Mouse (Mus musculus) liver, embryonic 13.5 days (tissue): ENCODE data around the gene 1700067K01Rik. TPM values are rescaled to one million over a fixed set of nuclear protein-coding genes. Genes with fewer than 3 reads are reported as not detected.

Experiments
- ATAC-seq: fragments of 200-750 bp; cut with Nextera tagmentation; 2 replicates; pipeline ENCODE4 v1.8.0; 2017; ENCODE audit warnings: low read depth, mild to moderate bottlenecking, moderate number of reproducible peaks, moderate library complexity
- DNase-seq: peaks from one replicate; pipeline ENCODE4 v3.0.0; 2022
- H3K27ac ChIP-seq: fragments of 300-500 bp; sonication (generic); 2 replicates; pipeline ENCODE4 v1.5.1; 2015; ENCODE audit warnings: moderate library complexity, mild to moderate bottlenecking, inconsistent platforms
- H3K27me3 ChIP-seq: fragments of 300-500 bp; sonication (generic); 2 replicates; pipeline ENCODE4 v1.6.1; 2015; ENCODE audit warnings: mild to moderate bottlenecking, inconsistent platforms
- H3K36me3 ChIP-seq: fragments of 300-500 bp; sonication (generic); 2 replicates; pipeline ENCODE4 v1.6.1; 2015; ENCODE audit warnings: mild to moderate bottlenecking, inconsistent platforms
- H3K4me1 ChIP-seq: fragments of 300-500 bp; sonication (generic); replicated peaks from 2 replicates; pipeline ENCODE4 v1.6.1; 2015; ENCODE audit warnings: inconsistent platforms
- H3K4me2 ChIP-seq: fragments of 300-500 bp; sonication (generic); 2 replicates; pipeline ENCODE4 v1.6.1; 2015; ENCODE audit warnings: inconsistent platforms, mild to moderate bottlenecking, moderate library complexity
- H3K4me3 ChIP-seq: fragments of 300-500 bp; sonication (generic); replicated peaks from 2 replicates; pipeline ENCODE4 v1.5.1; 2015; ENCODE audit warnings: mild to moderate bottlenecking, inconsistent platforms
- H3K9ac ChIP-seq: fragments of 300-500 bp; sonication (generic); 2 replicates; pipeline ENCODE4 v1.6.1; 2015; ENCODE audit warnings: mild to moderate bottlenecking, inconsistent platforms
- H3K9me3 ChIP-seq: fragments of 300-500 bp; sonication (generic); replicated peaks from 2 replicates; pipeline ENCODE4 v1.6.1; 2016; ENCODE audit warnings: inconsistent platforms
- WGBS: fragments of 180-500 bp; shearing (Covaris S2); methylation state at CpG from one replicate; pipeline ENCODE4 v1.1.7; 2015; ENCODE audit not compliant: insufficient replicate concordance; 5-methylcytosine and 5-hydroxymethylcytosine counted together
- polyA plus RNA-seq: library from polyadenylated mRNA; unstranded; fragments of >200 nt; fragmentation: Nextera tagmentation; extraction: Ambion mirVana; gene quantifications from 2 replicates; pipeline ENCODE4 v1.2.1, GENCODE M21; 2015

The 1700067K01Rik gene
- polyA plus RNA-seq, 1 experiment from 2014 or later, result 0.38 TPM

- Histone ChIP-seq H3K27ac (no peak overlapping the region), H3K9ac (no peak overlapping the region), H3K36me3 (peaks cover 75% of the 10 kb centered on the region), H3K27me3 (no peaks in the 10 kb centered on the region), H3K4me2 (no peak overlapping the region), H3K9me3 (no peaks in the 10 kb centered on the region), H3K4me1 (peaks cover 36% of the 10 kb centered on the region), H3K4me3 (no peak overlapping the region)
- no peak for ATAC-seq
- 55% methylated on average over 7 of the region's 7 CpGs for WGBS
- DNase-seq, result no peak
Measured at GRCm38 (mm10) chr8:83989243-83989642, 12.1 kb upstream of the 1700067K01Rik start.

GRCm38 (mm10) chr8:83990170-83990569 is 11.1 kb upstream of the 1700067K01Rik start:
- no peaks in the 10 kb centered on the region for H3K9me3 ChIP-seq
- H3K4me1 ChIP-seq, result peaks cover 41% of the 10 kb centered on the region
- no peaks in the 10 kb centered on the region for H3K27me3 ChIP-seq
- no peak overlapping the region for H3K27ac ChIP-seq
- H3K36me3 ChIP-seq, result peaks cover 71% of the 10 kb centered on the region
- 88% methylated on average over 14 of the region's 14 CpGs for WGBS
- no peak overlapping the region for H3K4me3 ChIP-seq
- no peak overlapping the region for H3K9ac ChIP-seq
- H3K4me2 ChIP-seq, result no peak overlapping the region
- DNase-seq, result no peak
- no peak for ATAC-seq

DNA sequence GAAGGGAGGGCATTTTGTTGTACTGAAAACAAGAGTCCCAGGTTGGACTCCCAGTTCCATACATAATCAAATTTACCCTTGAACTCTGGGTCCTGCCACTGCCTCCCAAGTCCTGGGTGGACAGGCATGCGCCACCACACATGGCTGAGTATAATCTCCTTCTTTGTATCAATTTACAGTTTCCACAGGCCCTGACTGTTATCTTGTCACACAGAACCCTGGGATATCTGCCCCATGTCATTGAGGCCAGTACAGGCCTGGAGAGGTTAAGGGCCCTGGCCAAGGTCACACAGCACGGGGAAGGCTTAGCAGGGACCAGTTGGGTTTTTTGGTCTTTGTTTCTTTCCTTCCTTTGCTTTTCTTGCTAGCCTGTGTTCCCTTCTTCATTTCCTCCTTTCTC is 8.8 kb upstream of the 1700067K01Rik start:
- Histone ChIP-seq H3K9ac (peak overlapping the region; percentile 49), H3K4me2 (peak overlapping the region; percentile 24; the same call in 1 of the 2 replicates), H3K9me3 (no peaks in the 10 kb centered on the region), H3K4me3 (no peak overlapping the region), H3K4me1 (peaks cover 54% of the 10 kb centered on the region), H3K27ac (peak overlapping the region; percentile 69), H3K36me3 (peaks cover 49% of the 10 kb centered on the region), H3K27me3 (no peaks in the 10 kb centered on the region)
- DNase-seq, result peak; percentile 53
- ATAC-seq, result peak; percentile 62
- 14% methylated on average over 2 of the region's 2 CpGs for WGBS

DNA sequence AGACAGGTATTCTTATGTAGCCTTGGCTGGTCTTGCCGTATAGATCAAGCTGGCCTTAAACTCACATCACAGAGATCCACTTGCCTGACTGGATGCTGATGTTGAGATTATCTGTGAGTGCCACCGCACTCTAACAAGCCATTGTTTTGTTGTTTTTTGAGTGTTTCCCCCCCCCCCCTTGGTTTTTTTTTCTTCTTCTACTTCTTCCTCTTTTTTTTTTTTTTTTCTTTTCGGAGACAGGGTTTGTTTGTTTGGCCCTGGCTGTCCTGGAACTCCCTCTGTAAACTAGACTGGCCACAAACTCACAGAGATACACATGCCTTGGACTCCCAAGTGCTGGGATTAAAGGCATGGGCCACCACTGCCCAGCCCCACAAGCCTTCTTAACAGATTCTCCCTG is 7.3 kb upstream of the 1700067K01Rik start:
- Histone ChIP-seq H3K27ac (peak overlapping the region; percentile 25; the same call in 1 of the 2 replicates), H3K27me3 (no peaks in the 10 kb centered on the region), H3K9me3 (no peaks in the 10 kb centered on the region), H3K4me3 (no peak overlapping the region), H3K9ac (no peak overlapping the region), H3K4me2 (no peak overlapping the region), H3K36me3 (peaks cover 39% of the 10 kb centered on the region), H3K4me1 (peaks cover 62% of the 10 kb centered on the region)
- DNase-seq (no peak), ATAC-seq (no peak)
- 32% methylated on average over 3 of the region's 3 CpGs for WGBS

GRCm38 (mm10) chr8:83995973-83996372 is 5.3 kb upstream of the 1700067K01Rik start:
- Histone ChIP-seq H3K36me3 (peaks cover 43% of the 10 kb centered on the region), H3K4me1 (peaks cover 69% of the 10 kb centered on the region), H3K4me3 (peak overlapping the region; percentile 88), H3K27ac (peak overlapping the region; percentile 92), H3K9me3 (no peaks in the 10 kb centered on the region), H3K9ac (peak overlapping the region; percentile 91), H3K4me2 (peak overlapping the region; percentile 97), H3K27me3 (no peaks in the 10 kb centered on the region)
- no peak for DNase-seq
- WGBS, result 38% methylated on average over 12 of the region's 12 CpGs
- no peak for ATAC-seq

- peak overlapping the region; percentile 91 for H3K9ac ChIP-seq
- no peaks in the 10 kb centered on the region for H3K9me3 ChIP-seq
- H3K27ac ChIP-seq, result peak overlapping the region; percentile 92
- H3K36me3 ChIP-seq, result peaks cover 43% of the 10 kb centered on the region
- peak; percentile 85 for ATAC-seq
- peak overlapping the region; percentile 97 for H3K4me2 ChIP-seq
- peak overlapping the region; percentile 88 for H3K4me3 ChIP-seq
- WGBS, result under 1% methylated on average over 75 of the region's 103 CpGs
- peak; percentile 80 for DNase-seq
- H3K4me1 ChIP-seq, result peaks cover 69% of the 10 kb centered on the region
- H3K27me3 ChIP-seq, result no peaks in the 10 kb centered on the region
Measured at GRCm38 (mm10) chr8:83996567-83997505, 4.5 kb upstream of the 1700067K01Rik start.

GRCm38 (mm10) chr8:83997511-83998141 is 3.7 kb upstream of the 1700067K01Rik start, which contains the start of gene Samd1:
TSS of gene Samd1 (plus strand) at chr8:83997672.
- Histone ChIP-seq H3K4me3 (peak within 1 kb of the TSS; percentile 88), H3K36me3 (peaks cover 48% of the 10 kb centered on the region), H3K4me2 (peak within 1 kb of the TSS; percentile 97), H3K27ac (peak within 1 kb of the TSS; percentile 92), H3K9ac (peak within 1 kb of the TSS; percentile 91), H3K4me1 (peaks cover 69% of the 10 kb centered on the region), H3K9me3 (no peaks in the 10 kb centered on the region), H3K27me3 (no peaks in the 10 kb centered on the region)
- peak; percentile 38 for DNase-seq
- no peak for ATAC-seq
- WGBS, result under 1% methylated on average over 55 of the region's 112 CpGs

GRCm38 (mm10) chr8:83998231-83999056 is 2.9 kb upstream of the 1700067K01Rik start:
- Histone ChIP-seq H3K9me3 (no peaks in the 10 kb centered on the region), H3K36me3 (peaks cover 53% of the 10 kb centered on the region), H3K9ac (peak overlapping the region; percentile 88), H3K27ac (peak overlapping the region; percentile 85), H3K4me1 (peaks cover 68% of the 10 kb centered on the region), H3K4me3 (peak overlapping the region; percentile 88), H3K4me2 (peak overlapping the region; percentile 97), H3K27me3 (no peaks in the 10 kb centered on the region)
- no peak for ATAC-seq
- WGBS, result 3% methylated on average over 78 of the region's 92 CpGs
- DNase-seq, result peak; percentile 48

DNA sequence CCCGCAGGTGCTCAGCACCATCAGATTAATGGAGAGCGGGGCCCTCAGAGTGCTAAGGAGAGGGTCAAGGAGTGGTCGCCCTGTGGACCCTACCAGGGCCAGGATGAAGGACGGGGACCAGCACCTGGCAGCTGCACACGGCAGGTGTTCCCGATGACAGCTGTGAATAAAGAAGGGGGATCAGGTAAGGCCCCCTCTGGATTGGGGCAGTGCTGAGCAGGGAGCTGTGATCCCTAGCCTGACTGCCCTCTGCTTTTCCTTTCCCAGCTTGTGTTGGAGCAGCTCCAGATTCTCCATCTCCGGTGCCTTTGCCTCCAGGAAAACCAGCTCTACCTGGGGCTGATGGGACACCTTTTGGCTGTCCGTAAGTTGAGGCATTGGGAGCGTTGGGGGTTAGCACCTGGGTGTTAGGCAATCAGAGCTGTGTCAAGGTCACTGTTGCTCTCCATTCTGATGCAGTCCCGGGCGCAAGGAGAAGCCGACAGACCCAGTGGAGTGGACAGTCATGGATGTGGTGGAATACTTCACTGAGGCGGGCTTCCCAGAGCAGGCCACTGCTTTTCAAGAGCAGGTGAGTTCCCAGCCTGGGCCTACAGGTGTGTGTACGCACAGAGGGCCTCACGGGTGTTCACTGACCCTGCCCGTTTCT is 2.1 kb upstream of the 1700067K01Rik start:
- H3K27me3 ChIP-seq, result no peaks in the 10 kb centered on the region
- peaks cover 69% of the 10 kb centered on the region for H3K4me1 ChIP-seq
- peaks cover 51% of the 10 kb centered on the region for H3K36me3 ChIP-seq
- ATAC-seq, result no peak
- 73% methylated on average over 16 of the region's 16 CpGs for WGBS
- H3K9me3 ChIP-seq, result no peaks in the 10 kb centered on the region
- peak overlapping the region; percentile 85; the same call in 1 of the 2 replicates for H3K27ac ChIP-seq
- peak overlapping the region; percentile 88 for H3K9ac ChIP-seq
- no peak for DNase-seq
- H3K4me3 ChIP-seq, result peak overlapping the region; percentile 88
- H3K4me2 ChIP-seq, result peak overlapping the region; percentile 97

DNA sequence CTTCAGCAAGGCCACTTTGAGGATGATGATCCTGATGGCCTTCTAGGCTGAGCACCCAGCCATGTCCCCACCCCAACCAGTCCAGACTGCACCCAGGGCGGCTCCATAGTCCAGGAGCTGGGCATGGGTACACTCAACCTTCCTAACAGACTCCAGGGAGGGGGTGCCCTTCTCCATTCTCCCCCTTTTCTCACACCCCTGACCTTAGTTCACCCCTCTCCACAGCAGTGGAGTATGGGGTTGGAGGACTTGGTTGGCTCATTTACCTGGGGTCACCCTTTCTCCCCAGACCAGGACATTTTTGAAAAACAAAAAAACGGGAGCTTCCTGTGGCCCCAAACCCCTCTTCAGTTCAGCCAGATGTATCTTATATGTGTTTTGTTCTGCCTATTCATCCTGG is 1.5 kb upstream of the 1700067K01Rik start:
- Histone ChIP-seq H3K9ac (no peak overlapping the region; the same call in 1 of the 2 replicates), H3K4me3 (peak overlapping the region; percentile 88), H3K36me3 (peaks cover 46% of the 10 kb centered on the region), H3K4me1 (peaks cover 67% of the 10 kb centered on the region), H3K9me3 (no peaks in the 10 kb centered on the region), H3K27ac (no peak overlapping the region), H3K4me2 (peak overlapping the region; percentile 97), H3K27me3 (no peaks in the 10 kb centered on the region)
- WGBS, result 88% methylated on average over 2 of the region's 2 CpGs
- no peak for ATAC-seq
- no peak for DNase-seq
